Mouse (Mus musculus): ENCODE measurements around the gene Gm49358. TPM values are rescaled to one million over a fixed set of nuclear protein-coding genes. Genes with fewer than 3 reads are reported as not detected.

Gm49358 gene
- polyA plus RNA-seq, 1 experiment, result not detected

DNA sequence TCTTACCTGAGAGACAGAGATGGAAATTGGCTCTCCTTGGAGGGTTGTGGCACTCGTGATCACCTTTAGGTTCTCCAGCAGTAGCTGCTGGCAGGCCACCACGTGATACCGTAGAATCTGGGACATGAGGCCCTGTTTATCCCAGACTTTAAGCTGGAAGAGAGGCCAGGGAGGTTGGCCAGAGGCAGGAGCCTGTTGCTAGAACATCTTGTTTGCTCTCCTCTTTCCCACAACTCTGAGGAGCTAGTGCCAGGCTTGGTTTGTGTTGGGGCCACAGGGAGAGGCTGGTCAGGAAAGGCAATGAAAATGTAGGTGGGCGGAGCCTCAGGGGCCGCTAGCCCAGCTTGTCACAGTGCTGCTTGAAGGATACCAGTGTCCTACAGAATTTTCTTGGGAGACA, 108.8 kb downstream of the Gm49358 start:
- Histone ChIP-seq H3K9me3 (replicated peaks; ENCODE audit: control insufficient read depth, insufficient read depth, low read length, poor library complexity, severe bottlenecking) (no peaks in the 10 kb centered on the region), H3K36me3 (ENCODE audit: control insufficient read depth, insufficient read depth, low read length, poor library complexity, severe bottlenecking) (no peaks in the 10 kb centered on the region), H3K4me3 (ENCODE audit: low read depth, low read length) (no peak overlapping the region), H3K27ac (ENCODE audit: insufficient read depth, low read length) (no peak overlapping the region), H3K27me3 (ENCODE audit: control insufficient read depth, insufficient read depth, low read length, poor library complexity, severe bottlenecking) (no peaks in the 10 kb centered on the region), H3K9ac (ENCODE audit: low read depth, poor library complexity, severe bottlenecking) (no peak overlapping the region), H3K4me1 (ENCODE audit: control insufficient read depth, insufficient read depth, low read length) (no peaks in the 10 kb centered on the region)
- TF ChIP-seq POLR2A (IDR thresholded peaks at IDR 0.05; ENCODE audit: insufficient read depth, low read length), result no peak
- no peak for TF ChIP-seq CTCF (IDR thresholded peaks at IDR 0.05; ENCODE audit: low read depth, low read length)
- no peak for TF ChIP-seq EP300 (IDR thresholded peaks at IDR 0.05; ENCODE audit: insufficient read depth, low read depth, low read length)

DNA sequence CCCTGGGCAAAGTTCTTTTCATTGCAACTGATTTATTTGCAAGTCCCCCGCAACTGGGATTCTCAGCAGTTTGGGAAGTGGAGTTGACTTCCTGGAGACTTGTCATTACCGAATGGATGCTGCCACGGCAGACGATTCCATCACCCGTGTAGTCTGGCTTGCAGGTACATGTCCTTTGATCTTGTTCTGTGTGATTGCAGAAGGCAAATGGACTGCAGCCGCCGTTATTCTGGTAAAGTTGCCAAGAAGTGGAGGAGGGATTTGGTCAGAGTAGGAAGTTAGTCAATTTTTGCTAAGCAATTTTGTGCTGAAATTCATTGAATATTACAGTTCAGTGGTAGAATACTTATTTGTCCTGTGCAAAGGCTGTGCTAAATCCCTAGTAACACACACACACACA, 114.9 kb downstream of the Gm49358 start:
- Histone ChIP-seq H3K9ac (ENCODE audit: low read depth, poor library complexity, severe bottlenecking) (no peak overlapping the region), H3K36me3 (ENCODE audit: control insufficient read depth, insufficient read depth, low read length, poor library complexity, severe bottlenecking) (no peaks in the 10 kb centered on the region), H3K4me1 (ENCODE audit: control insufficient read depth, insufficient read depth, low read length) (no peaks in the 10 kb centered on the region), H3K27me3 (ENCODE audit: control insufficient read depth, insufficient read depth, low read length, poor library complexity, severe bottlenecking) (no peaks in the 10 kb centered on the region), H3K9me3 (replicated peaks; ENCODE audit: control insufficient read depth, insufficient read depth, low read length, poor library complexity, severe bottlenecking) (no peaks in the 10 kb centered on the region), H3K4me3 (ENCODE audit: low read depth, low read length) (no peak overlapping the region), H3K27ac (ENCODE audit: insufficient read depth, low read length) (no peak overlapping the region)
- TF ChIP-seq EP300 (IDR thresholded peaks at IDR 0.05; ENCODE audit: insufficient read depth, low read depth, low read length) (no peak), POLR2A (IDR thresholded peaks at IDR 0.05; ENCODE audit: insufficient read depth, low read length) (no peak), CTCF (IDR thresholded peaks at IDR 0.05; ENCODE audit: low read depth, low read length) (no peak)

DNA sequence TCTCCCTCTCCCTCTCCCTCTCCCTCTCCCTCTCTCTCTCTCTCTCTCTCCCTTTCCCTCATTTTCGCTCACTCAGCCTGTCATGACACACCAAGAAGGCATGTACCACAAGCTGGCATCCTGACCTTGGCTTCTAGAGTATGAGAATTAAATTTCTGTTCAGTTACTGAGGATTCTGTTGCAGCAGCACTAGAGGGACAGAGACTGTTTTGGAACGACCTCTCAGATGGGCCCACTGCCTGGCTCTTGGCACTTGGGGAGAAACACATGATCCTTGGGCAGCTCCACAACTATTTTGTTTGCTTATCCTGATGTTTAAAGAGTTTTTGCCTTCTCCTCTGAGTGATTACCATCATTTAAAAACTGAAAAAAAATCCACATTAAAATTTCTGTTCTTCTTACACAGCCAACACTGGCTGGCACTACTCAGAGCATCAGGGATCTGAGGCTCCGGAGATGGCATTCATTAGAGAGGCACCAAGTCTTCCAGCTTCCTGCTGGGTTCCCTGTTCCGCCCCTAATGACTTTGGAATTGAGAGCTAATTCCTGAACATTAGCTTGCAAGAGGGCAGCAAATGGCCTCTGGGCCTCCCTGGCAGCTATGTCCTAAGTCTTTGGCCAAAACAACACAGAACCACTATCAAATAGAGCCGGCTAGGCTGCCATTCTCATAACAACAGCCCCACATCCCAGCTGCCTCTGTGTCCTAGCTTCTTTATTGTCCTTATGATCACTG, 116.5 kb downstream of the Gm49358 start:
- Histone ChIP-seq H3K9ac (ENCODE audit: low read depth, poor library complexity, severe bottlenecking) (no peak overlapping the region), H3K4me1 (ENCODE audit: control insufficient read depth, insufficient read depth, low read length) (no peaks in the 10 kb centered on the region), H3K27me3 (ENCODE audit: control insufficient read depth, insufficient read depth, low read length, poor library complexity, severe bottlenecking) (no peaks in the 10 kb centered on the region), H3K36me3 (ENCODE audit: control insufficient read depth, insufficient read depth, low read length, poor library complexity, severe bottlenecking) (no peaks in the 10 kb centered on the region), H3K27ac (ENCODE audit: insufficient read depth, low read length) (no peak overlapping the region), H3K4me3 (ENCODE audit: low read depth, low read length) (no peak overlapping the region), H3K9me3 (replicated peaks; ENCODE audit: control insufficient read depth, insufficient read depth, low read length, poor library complexity, severe bottlenecking) (no peaks in the 10 kb centered on the region)
- TF ChIP-seq POLR2A (IDR thresholded peaks at IDR 0.05; ENCODE audit: insufficient read depth, low read length), result no peak
- no peak for TF ChIP-seq EP300 (IDR thresholded peaks at IDR 0.05; ENCODE audit: insufficient read depth, low read depth, low read length)

DNA sequence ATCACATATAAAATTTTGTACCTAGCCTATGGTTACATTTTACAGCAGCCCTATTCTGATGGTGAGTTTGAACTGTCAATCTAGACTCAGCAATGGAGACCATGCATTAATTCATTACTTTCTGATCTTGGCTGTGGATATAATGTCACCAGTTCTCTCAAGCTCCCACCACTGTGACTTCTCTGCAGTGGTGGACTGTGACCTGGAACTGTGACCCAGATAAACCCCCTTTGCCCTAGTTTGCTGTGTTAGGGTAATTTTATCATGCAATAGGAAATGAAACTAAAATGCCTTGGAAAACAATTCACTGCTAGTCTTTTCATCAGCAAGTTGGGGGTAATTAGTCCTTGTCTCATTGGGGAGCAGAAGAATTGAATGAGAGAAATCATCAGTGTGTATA, 117.7 kb downstream of the Gm49358 start:
- H3K9ac ChIP-seq (ENCODE audit: low read depth, poor library complexity, severe bottlenecking), result no peak overlapping the region
- no peak overlapping the region for H3K4me3 ChIP-seq (ENCODE audit: low read depth, low read length)
- H3K4me1 ChIP-seq (ENCODE audit: control insufficient read depth, insufficient read depth, low read length), result no peaks in the 10 kb centered on the region
- no peaks in the 10 kb centered on the region for H3K9me3 ChIP-seq (replicated peaks; ENCODE audit: control insufficient read depth, insufficient read depth, low read length, poor library complexity, severe bottlenecking)
- no peaks in the 10 kb centered on the region for H3K36me3 ChIP-seq (ENCODE audit: control insufficient read depth, insufficient read depth, low read length, poor library complexity, severe bottlenecking)
- H3K27ac ChIP-seq (ENCODE audit: insufficient read depth, low read length), result no peak overlapping the region
- H3K27me3 ChIP-seq (ENCODE audit: control insufficient read depth, insufficient read depth, low read length, poor library complexity, severe bottlenecking), result no peaks in the 10 kb centered on the region
- TF ChIP-seq POLR2A (IDR thresholded peaks at IDR 0.05; ENCODE audit: insufficient read depth, low read length) (no peak), EP300 (IDR thresholded peaks at IDR 0.05; ENCODE audit: insufficient read depth, low read depth, low read length) (no peak), CTCF (IDR thresholded peaks at IDR 0.05; ENCODE audit: low read depth, low read length) (no peak)

Other genes starting within 250 kb of the Gm49358 start
- gene Hsp90b1, start 58.5 kb upstream of the Gm49358 start, polyA plus RNA-seq (2011; ENCODE audit: insufficient read depth, insufficient read length, low read depth, missing spikeins), result 1,047 and 1,340 TPM in 2 replicates
- 2.7 and 3.5 TPM in 2 replicates for gene Ttc41, start 58.2 kb upstream of the Gm49358 start, polyA plus RNA-seq (2011; ENCODE audit: insufficient read depth, insufficient read length, low read depth, missing spikeins)
- 8.2 and 8.8 TPM in 2 replicates for gene Nt5dc3, start 15.0 kb downstream of the Gm49358 start, polyA plus RNA-seq (2011; ENCODE audit: insufficient read depth, insufficient read length, low read depth, missing spikeins)
- not detected in 2 replicates for gene Stab2, start 244.1 kb downstream of the Gm49358 start, polyA plus RNA-seq (2011; ENCODE audit: insufficient read depth, insufficient read length, low read depth, missing spikeins)